Mouse (Mus musculus) forebrain, postnatal 0 days (tissue): Measurements from ENCODE around the gene Adgrl3. TPM values are rescaled to one million over a fixed set of nuclear protein-coding genes. Genes with fewer than 3 reads are reported as not detected.

Experiments
- ATAC-seq: fragments of 200-750 bp; cut with Nextera tagmentation; 2 replicates; pipeline ENCODE4 v1.8.0; 2017; ENCODE audit warnings: mild to moderate bottlenecking, moderate library complexity
- DNase-seq: peaks from one replicate; pipeline ENCODE4 v3.0.0-alpha.2; 2015
- H3K27ac ChIP-seq: fragments of 300-500 bp; sonication (generic); 2 replicates; pipeline ENCODE4 v1.5.1; 2014; ENCODE audit warnings: low read depth, mild to moderate bottlenecking, antibody characterized with exemption, low read length, moderate library complexity, mixed read lengths
- H3K27me3 ChIP-seq: fragments of 300-500 bp; sonication (generic); 2 replicates; pipeline ENCODE4 v1.6.1; 2014; ENCODE audit warnings: mild to moderate bottlenecking, low read length, mixed read lengths; ENCODE audit not compliant: insufficient read depth
- H3K36me3 ChIP-seq: fragments of 300-500 bp; sonication (generic); 2 replicates; pipeline ENCODE4 v1.6.1; 2014; ENCODE audit warnings: mild to moderate bottlenecking, moderate library complexity; ENCODE audit not compliant: insufficient read depth
- H3K4me1 ChIP-seq: fragments of 300-500 bp; sonication (generic); 2 replicates; pipeline ENCODE4 v1.6.1; 2014; ENCODE audit warnings: antibody characterized with exemption; ENCODE audit not compliant: insufficient read depth
- H3K4me2 ChIP-seq: fragments of 300-500 bp; sonication (generic); 2 replicates; pipeline ENCODE4 v1.6.1; 2014; ENCODE audit warnings: low read depth, mild to moderate bottlenecking, moderate library complexity
- H3K4me3 ChIP-seq: fragments of 300-500 bp; sonication (generic); 2 replicates; pipeline ENCODE4 v1.5.1; 2014; ENCODE audit warnings: low read depth, low read length, mixed read lengths
- H3K9ac ChIP-seq: fragments of 300-500 bp; sonication (generic); 2 replicates; pipeline ENCODE4 v1.6.1; 2014; ENCODE audit warnings: mild to moderate bottlenecking
- H3K9me3 ChIP-seq: fragments of 300-500 bp; sonication (generic); 2 replicates; pipeline ENCODE4 v1.6.1; 2016; ENCODE audit warnings: low read length
- CTCF ChIP-seq: sonication (generic); IDR thresholded peaks from 2 replicates; pipeline ENCODE4 v1.5.1; 2016; ENCODE audit warnings: antibody characterized with exemption, control low read depth, low read depth
- WGBS: fragments of 180-500 bp; shearing (Covaris S2); extraction: QIAGEN DNeasy Blood & Tissue Kit; methylation state at CpG from one replicate; pipeline ENCODE4 v1.1.7; 2014; 5-methylcytosine and 5-hydroxymethylcytosine counted together
- polyA plus RNA-seq: library from polyadenylated mRNA; unstranded; fragments of >200 nt; fragmentation: Nextera tagmentation; extraction: Ambion mirVana; gene quantifications from 2 replicates; pipeline ENCODE4 v1.2.1, GENCODE M21; 2015
- total RNA-seq: library from RNA; depleted of rRNA; stranded (reverse); fragments of >200 nt; gene quantifications from 2 replicates; pipeline ENCODE4 v1.2.3, GENCODE M21; 2014

The Adgrl3 gene
- total and polyA plus RNA-seq, 2 experiments from 2014 or later = 39.2 to 174 TPM

DNA sequence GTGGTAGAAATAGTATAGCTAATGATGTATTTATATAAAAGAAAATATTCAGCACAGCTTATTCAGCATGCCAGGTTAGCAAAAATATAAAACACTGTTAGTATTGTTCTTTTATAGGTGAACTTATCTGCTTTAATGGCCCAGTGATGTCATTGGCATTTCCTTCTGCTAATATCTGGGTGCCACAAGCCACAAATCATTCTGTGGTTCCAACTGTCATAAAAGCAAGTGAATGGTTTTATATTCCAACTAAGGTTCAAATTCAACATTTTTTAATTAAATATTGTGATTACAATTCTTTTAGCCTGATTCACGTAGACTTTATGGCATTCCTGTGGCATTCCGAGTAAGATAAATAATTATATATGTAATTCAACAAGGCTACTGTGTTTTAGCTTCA lies 205.5 kb downstream of the Adgrl3 start:
- 96% methylated on average over 2 of the region's 2 CpGs for WGBS
- no peak overlapping the region for H3K9ac ChIP-seq
- no peaks in the 10 kb centered on the region for H3K27me3 ChIP-seq
- H3K27ac ChIP-seq = no peak overlapping the region
- TF ChIP-seq CTCF = no peak
- H3K9me3 ChIP-seq = no peaks in the 10 kb centered on the region
- no peaks in the 10 kb centered on the region for H3K4me1 ChIP-seq
- H3K4me3 ChIP-seq = no peak overlapping the region
- no peaks in the 10 kb centered on the region for H3K36me3 ChIP-seq
- ATAC-seq (no peak), DNase-seq (no peak)
- H3K4me2 ChIP-seq = no peak overlapping the region

DNA sequence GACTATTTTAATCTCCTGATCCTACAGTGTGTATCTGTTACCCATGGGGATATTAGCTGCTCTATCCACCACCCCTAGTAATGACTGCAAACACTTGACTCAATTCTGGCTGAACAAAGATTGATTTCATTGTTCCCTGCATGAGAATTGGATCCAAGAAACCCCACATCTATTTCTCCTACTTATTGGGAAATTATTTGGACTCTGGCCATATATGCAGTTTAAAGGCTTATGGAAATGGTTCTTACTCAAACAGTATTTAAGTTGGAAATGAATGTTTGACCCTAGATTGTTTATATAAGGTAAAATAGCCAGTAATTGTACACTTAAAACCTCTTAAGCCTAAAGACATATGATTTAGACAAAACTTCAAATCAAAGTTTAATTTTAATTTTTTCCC lies 207.3 kb downstream of the Adgrl3 start:
- no peak overlapping the region for H3K4me2 ChIP-seq
- DNase-seq = no peak
- no peaks in the 10 kb centered on the region for H3K4me1 ChIP-seq
- H3K27me3 ChIP-seq = no peaks in the 10 kb centered on the region
- no peak overlapping the region for H3K27ac ChIP-seq
- H3K36me3 ChIP-seq = no peaks in the 10 kb centered on the region
- no peak for ATAC-seq
- H3K9ac ChIP-seq = no peak overlapping the region
- no peak for TF ChIP-seq CTCF
- no peaks in the 10 kb centered on the region for H3K9me3 ChIP-seq
- no peak overlapping the region for H3K4me3 ChIP-seq

DNA sequence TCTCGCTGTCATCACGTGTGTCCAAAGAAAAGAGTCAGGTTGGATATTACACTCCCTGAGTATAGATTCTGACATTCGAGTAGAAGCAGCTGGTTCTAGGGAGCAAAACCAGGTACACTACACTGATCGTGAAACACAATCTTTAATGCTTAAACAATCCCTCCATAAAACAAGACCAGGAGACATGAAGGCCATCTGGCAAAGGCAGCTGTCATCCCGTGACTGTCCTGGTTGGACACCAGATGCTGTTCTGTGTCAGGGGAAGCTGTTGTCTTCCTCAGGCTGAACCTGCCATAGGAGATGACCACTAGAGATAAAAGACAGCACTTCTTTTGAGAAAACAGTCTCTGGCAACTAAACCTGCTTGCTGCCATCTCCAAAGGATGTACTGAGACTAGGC lies 228.8 kb downstream of the Adgrl3 start:
- DNase-seq (no peak), ATAC-seq (no peak)
- H3K27ac ChIP-seq = no peak overlapping the region

DNA sequence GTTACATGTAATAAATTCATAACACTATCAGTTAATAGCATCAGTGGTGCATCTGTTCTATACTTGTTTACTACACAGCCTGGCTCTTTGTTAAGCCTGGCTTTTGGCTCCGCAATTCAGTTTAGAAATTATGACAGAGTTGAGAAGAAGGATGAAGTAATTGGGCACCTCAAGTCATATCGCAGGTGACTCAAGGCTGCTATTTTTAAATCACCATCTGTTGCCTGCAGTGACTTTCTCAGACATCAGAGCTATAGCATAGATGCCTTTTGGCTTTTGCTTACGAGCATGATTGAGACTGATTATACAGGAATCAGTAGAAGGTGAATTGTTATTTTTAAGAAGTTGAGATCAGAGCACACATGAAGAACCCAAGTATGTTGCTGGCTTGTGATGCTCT lies 236.2 kb downstream of the Adgrl3 start:
- Histone ChIP-seq H3K4me2 (no peak overlapping the region), H3K9ac (no peak overlapping the region), H3K4me1 (no peaks in the 10 kb centered on the region), H3K27me3 (no peaks in the 10 kb centered on the region), H3K36me3 (no peaks in the 10 kb centered on the region), H3K27ac (no peak overlapping the region), H3K9me3 (no peaks in the 10 kb centered on the region), H3K4me3 (no peak overlapping the region)
- DNase-seq = peak; percentile 14
- peak; percentile 43; the same call in 1 of the 2 replicates for ATAC-seq
- no peak for TF ChIP-seq CTCF
- WGBS = 61% methylated on average over 3 of the region's 3 CpGs

More for the DNA sequence above, 228.8 kb downstream of the Adgrl3 start:
- Histone ChIP-seq H3K4me2 (no peak overlapping the region), H3K36me3 (no peaks in the 10 kb centered on the region), H3K27me3 (no peaks in the 10 kb centered on the region), H3K9me3 (no peaks in the 10 kb centered on the region), H3K4me1 (no peaks in the 10 kb centered on the region), H3K9ac (no peak overlapping the region), H3K4me3 (no peak overlapping the region)
- WGBS = 87% methylated on average over 5 of the region's 5 CpGs
- TF ChIP-seq CTCF = no peak

DNA sequence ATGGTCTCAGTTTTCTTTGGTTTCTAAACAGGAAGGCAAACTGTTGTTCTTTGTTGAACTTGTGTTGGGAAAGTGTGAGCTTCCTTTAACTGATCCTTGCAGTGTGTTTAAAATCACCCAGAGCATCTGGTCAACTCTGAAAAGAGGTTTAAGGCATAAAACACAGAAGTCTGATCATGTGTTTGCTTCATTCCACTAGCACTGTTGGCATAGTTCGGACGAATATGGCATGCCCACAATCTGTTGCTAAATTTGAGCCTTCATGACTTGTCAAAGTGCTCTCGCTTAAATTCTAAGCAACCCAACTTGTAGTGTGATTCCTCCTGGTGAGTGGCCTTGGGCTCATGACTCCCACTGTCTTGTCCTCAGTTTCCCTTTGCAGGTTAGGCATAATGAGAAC lies 249.8 kb downstream of the Adgrl3 start:
- Histone ChIP-seq H3K9me3 (no peaks in the 10 kb centered on the region), H3K4me1 (no peaks in the 10 kb centered on the region), H3K36me3 (no peaks in the 10 kb centered on the region), H3K4me2 (no peak overlapping the region), H3K4me3 (no peak overlapping the region), H3K9ac (no peak overlapping the region), H3K27ac (no peak overlapping the region), H3K27me3 (no peaks in the 10 kb centered on the region)
- no peak for TF ChIP-seq CTCF
- DNase-seq = peak; percentile 46
- ATAC-seq = peak; percentile 82
- WGBS = 60% methylated on average over 3 of the region's 3 CpGs

DNA sequence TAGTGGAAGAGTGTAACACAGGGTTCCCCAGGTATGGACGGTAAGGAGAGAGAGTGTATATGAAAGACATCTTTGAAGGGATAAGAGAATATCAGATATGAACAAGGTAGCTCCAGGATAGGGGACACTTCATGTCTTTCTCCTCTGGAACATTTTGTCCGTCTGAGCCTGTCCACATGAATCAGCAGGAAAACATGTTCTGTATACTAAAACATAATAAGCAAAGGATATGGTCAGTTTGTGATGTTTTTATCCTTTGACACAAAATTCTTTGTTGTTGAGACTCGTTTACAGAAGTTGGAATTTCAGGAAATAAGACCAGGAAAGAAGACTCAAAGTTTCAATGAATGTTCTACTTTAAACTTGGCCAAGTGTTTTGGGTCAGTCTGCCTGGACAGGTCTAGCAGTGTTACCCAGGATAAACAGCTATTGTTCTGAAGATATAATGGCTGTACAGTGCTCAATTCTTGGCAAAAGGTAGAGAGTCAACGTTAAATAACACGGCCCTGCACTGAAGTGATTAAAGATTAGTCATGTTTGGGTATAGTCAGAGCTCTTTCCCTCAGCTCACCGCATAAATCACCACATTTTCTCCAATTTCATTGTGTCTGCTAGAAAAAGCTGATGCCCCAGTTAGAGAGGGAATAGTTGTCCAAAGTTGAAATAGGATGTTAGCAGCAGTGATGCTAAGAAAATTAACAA lies 255.6 kb downstream of the Adgrl3 start:
- ATAC-seq = no peak
- H3K36me3 ChIP-seq = no peaks in the 10 kb centered on the region
- no peak overlapping the region for H3K9ac ChIP-seq
- no peak for DNase-seq
- WGBS = 48% methylated on average over 6 of the region's 6 CpGs
- no peak overlapping the region for H3K4me3 ChIP-seq
- no peak overlapping the region for H3K27ac ChIP-seq
- H3K9me3 ChIP-seq = no peaks in the 10 kb centered on the region
- no peaks in the 10 kb centered on the region for H3K27me3 ChIP-seq
- H3K4me1 ChIP-seq = no peaks in the 10 kb centered on the region
- TF ChIP-seq CTCF = no peak
- H3K4me2 ChIP-seq = no peak overlapping the region

DNA sequence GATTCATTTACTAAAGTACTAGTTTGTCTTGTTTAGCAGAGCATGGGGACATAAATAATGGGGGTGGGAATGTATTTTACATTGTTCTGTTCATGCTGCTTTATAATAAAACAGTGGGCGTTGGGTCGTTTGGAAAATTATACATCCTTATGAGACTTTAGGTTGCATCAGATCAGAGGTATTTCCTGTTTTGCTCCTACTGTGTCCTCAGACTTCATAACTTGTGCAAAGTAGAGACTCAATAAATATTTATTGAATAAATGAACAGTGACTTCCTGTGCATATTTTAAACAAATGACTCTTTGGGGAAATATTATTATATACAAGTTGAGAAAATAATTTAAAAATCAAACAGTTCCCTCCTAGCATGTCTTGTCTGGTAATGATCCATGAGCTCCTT lies 259.3 kb downstream of the Adgrl3 start:
- no peaks in the 10 kb centered on the region for H3K9me3 ChIP-seq
- no peaks in the 10 kb centered on the region for H3K27me3 ChIP-seq
- H3K9ac ChIP-seq = no peak overlapping the region
- 69% methylated on average over 2 of the region's 2 CpGs for WGBS
- no peaks in the 10 kb centered on the region for H3K36me3 ChIP-seq
- H3K4me3 ChIP-seq = no peak overlapping the region
- no peak overlapping the region for H3K4me2 ChIP-seq
- TF ChIP-seq CTCF = no peak
- no peak overlapping the region for H3K27ac ChIP-seq
- DNase-seq (no peak), ATAC-seq (no peak)
- no peaks in the 10 kb centered on the region for H3K4me1 ChIP-seq
